In the genomic region with DNA sequence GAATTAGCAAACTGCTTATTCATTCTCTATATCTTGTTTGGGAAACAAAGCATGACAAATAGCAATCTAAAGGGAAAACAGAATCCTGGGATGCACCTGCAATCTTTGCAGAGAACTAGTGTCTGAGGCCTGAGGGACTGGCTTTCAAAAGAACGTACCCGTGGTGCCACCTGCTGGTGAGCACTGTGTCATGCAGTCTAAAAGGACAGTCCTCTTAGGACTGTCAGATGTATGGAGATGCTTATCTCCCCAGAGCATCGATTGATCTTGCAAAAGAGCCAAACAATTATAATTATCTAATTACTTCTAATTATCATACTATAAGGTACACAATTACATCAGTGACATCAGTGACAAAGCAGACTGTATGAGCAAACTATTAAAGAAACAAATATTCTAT, we compare ENCODE assay signal across 9 mouse cellular contexts. TPM values are rescaled to one million over a fixed set of nuclear protein-coding genes. Genes with fewer than 3 reads are reported as not detected.
DNase-seq lines count a peak whose midpoint lies in the region; ATAC-seq and TF ChIP-seq lines count a peak whose summit lies in the region.
"Had no signal": no experiment of that assay in that cellular context is flagged by ENCODE, and none has a peak within 500 bp of the region (broad histone marks: within the 10 kb centered on the region; RNA-seq: fewer than 3 reads in every experiment).

No protein-coding gene starts in this region.

- no peak overlapping the region for H3K4me3 ChIP-seq in kidney, adult 2 months (ENCODE audit: insufficient read depth, low read depth, low read length)
- H3K4me3 ChIP-seq: embryonic facial prominence, embryonic 13.5 days had no signal

- WGBS in kidney, adult 2 months, result 10% methylated on average over 3 of the region's 3 CpGs

- peak; percentile 86 for ATAC-seq in monocyte, adult 5-6 weeks (replicated peaks; ENCODE audit: insufficient number of reproducible peaks, low FRiP score, low TSS enrichment, poor library complexity, severe bottlenecking)

- DNase-seq in 3134 (ENCODE audit: extremely low read depth, insufficient read length, low spot score) (peak; percentile 4), WW6 (ENCODE audit: low read depth, low spot score) (peak; percentile 18)
- DNase-seq in cerebellum, postnatal 14 days, result peak; percentile 81 to 88
- DNase-seq in frontal cortex, postnatal 25 days (ENCODE audit: low spot score in 2 of 2), result peak; percentile 36 to 55
- peak; percentile 66 for DNase-seq in kidney, adult 2 months
- peak; percentile 75 for DNase-seq in left cerebral cortex, postnatal 4 days
- DNase-seq in spleen, postnatal 36 days (ENCODE audit: low spot score in 2 of 2), result peak; percentile 51 to 55

- intact Hi-C loops in left cerebral cortex, postnatal 4 days (cut with DNase I), result loop anchor here (2.0 to 5.0 kb wide), 2 partner anchors 139 to 648 kb away; no protein-coding TSS in a partner anchor

- H3K27me3 ChIP-seq in kidney, adult 2 months (replicated peaks; ENCODE audit: control insufficient read depth, insufficient read depth, low read length), result no peaks in the 10 kb centered on the region
- H3K27me3 ChIP-seq: embryonic facial prominence, embryonic 13.5 days had no signal

- no peak for TF ChIP-seq POLR2A in kidney, adult 2 months (IDR thresholded peaks at IDR 0.05; ENCODE audit: low read depth, low read length)

- no peaks in the 10 kb centered on the region for H3K36me3 ChIP-seq in kidney, adult 2 months (ENCODE audit: control insufficient read depth, insufficient read depth, low read length)
- H3K36me3 ChIP-seq: embryonic facial prominence, embryonic 13.5 days had no signal

- H3K4me1 ChIP-seq in kidney, adult 2 months (ENCODE audit: control insufficient read depth, insufficient read depth, low read length), result no peaks in the 10 kb centered on the region
- H3K4me1 ChIP-seq: embryonic facial prominence, embryonic 13.5 days had no signal

- no peak overlapping the region for H3K27ac ChIP-seq in kidney, adult 2 months (ENCODE audit: insufficient read depth, low read depth, low read length)
- H3K27ac ChIP-seq: embryonic facial prominence, embryonic 13.5 days had no signal

- peak; percentile 93 for TF ChIP-seq CTCF in kidney, adult 2 months (conservative IDR thresholded peaks at IDR 0.05; ENCODE audit: insufficient read depth, insufficient read length, low read depth, low read length)

RNA-seq across cellular contexts. Expression of gene Rnls, which starts 25.4 kb away (rescaled TPM):
- 1.7 and 2.2 TPM in 2 replicates for polyA plus RNA-seq in kidney, adult 2 months (2012; rRNA removed)
- 1 to 10 TPM; 1.1 to 2.2 TPM for total RNA-seq in left cerebral cortex, postnatal 4 days (2021)
- 1.4 TPM in 1 of 3 replicates, not detected in the others for total RNA-seq in monocyte, adult 5-6 weeks (2017)

Comparison
In these comparisons a context has a peak if more than half of its experiments do, and no peak if none do; other contexts are left out.
1. DNase-seq: peak in every context shown above with its lines; median percentile 84 in cerebellum, postnatal 14 days; 75 in left cerebral cortex, postnatal 4 days; 66 in kidney, adult 2 months; 53 in spleen, postnatal 36 days; 46 in frontal cortex, postnatal 25 days; 18 in WW6; 4 in 3134.